Mouse (Mus musculus) 3134 (cell line): ENCODE results near the gene Btbd9.

Experiments used
- DNase-seq: peaks from one replicate; pipeline ENCODE4 v3.0.0-alpha.2; 2011; ENCODE audit warnings: low spot score; ENCODE audit not compliant: insufficient read length; ENCODE audit errors: extremely low read depth

Btbd9 gene

DNA sequence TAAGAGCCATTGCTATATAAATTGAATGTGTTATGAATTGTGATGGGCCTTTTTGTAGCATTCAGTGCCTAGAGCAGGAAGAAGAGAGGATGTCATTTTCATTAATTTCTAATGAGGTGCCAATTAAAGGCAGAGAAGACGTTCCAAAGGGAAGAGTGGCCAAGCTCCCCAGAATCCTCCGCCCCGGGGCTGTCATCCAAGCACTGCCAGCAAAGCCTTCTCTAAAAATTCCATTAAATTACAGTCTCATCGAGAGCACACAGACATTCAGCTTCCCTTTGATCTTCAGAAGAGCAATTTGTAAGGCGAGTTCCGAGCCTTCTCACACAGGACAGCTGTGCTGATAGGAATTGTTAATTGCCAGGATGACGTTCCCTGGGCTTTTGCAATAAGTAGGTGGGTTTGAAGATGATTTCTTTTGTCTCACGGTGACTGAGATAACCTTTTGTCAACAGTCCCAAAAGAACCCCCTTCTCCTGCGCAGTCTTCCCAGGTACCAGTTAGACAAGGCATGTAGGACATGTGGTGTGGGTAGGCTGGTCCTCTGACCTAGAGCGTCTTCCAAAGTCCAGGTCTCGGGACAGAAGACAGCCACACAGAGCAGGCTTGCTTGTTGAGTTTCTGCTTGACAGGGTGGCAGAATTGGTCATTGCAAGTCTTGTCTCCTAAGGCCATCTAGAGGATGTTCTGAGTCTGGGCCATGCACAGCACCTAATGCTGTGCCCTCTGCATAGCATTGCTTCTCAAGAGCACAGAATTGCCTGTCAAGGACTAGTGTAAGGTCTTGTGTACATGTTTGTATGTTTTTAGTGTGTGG, 381.5 kb downstream of the Btbd9 start:
- no peak for DNase-seq

DNA sequence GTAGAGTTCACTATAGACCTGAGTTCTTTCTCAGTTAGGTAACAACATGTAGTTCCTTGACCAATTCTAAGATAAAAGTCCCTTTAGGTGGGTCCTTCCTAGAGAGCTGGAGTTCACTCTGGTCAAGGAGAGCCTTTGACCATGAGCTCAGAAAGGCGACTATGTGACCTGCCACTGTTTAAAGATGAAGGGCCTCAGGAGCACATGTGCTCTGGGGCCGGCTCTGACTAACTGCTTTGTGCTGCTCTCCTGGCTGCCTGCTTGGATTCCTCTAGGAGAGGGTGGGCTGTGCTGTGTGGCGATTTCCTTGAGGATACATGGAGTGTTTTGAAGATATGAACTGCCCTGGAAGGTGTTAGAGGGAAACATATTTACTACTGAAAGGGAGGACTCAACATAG, 382.2 kb downstream of the Btbd9 start:
- no peak for DNase-seq

DNA sequence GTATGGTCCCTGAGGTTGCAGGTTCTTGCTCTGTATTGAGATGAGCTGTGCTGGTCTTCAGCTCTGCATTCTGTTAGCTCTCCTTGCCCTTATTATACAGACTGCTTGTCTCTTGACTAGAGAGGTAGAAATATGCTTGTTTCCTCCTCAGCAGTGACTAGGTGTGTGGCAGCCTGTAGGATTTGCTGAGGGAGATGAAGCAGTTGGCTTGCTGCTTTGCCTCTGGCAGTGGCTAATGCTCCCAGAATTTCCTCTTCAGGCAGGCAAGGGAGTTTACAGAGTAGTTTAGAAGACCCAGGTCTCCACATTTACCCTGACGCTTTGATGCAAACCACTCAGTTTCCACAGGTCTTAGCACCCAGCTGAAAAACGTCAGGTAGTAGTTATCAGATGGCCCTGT, 382.7 kb downstream of the Btbd9 start:
- DNase-seq: no peak

DNA sequence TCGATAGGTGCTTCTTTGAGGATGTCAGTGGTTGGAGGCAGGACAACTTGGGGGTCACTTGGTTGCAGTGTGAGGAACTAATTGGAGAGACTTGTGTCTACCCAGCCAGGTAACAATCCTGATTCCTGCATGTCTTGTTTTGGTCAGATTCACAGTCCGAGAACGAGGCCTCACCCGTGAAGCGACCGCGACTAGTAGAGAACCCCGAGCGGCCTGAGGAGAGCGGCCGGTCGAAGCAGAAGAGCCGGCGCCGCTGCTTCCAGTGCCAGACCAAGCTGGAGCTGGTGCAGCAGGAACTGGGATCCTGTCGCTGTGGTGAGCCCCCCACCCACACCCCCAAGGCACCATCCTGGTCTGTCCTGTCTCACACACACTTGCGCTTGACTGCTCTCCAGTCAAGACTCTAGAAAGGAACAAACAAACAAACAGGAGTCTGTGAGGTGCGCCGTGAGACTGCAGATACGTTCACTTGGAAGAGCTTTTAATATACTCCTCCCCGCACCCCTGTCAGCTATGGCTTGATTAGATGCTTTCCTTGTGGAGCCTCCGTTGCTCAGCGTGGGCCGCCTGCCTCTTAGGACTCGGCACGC, 383.8 kb downstream of the Btbd9 start:
- no peak for DNase-seq

DNA sequence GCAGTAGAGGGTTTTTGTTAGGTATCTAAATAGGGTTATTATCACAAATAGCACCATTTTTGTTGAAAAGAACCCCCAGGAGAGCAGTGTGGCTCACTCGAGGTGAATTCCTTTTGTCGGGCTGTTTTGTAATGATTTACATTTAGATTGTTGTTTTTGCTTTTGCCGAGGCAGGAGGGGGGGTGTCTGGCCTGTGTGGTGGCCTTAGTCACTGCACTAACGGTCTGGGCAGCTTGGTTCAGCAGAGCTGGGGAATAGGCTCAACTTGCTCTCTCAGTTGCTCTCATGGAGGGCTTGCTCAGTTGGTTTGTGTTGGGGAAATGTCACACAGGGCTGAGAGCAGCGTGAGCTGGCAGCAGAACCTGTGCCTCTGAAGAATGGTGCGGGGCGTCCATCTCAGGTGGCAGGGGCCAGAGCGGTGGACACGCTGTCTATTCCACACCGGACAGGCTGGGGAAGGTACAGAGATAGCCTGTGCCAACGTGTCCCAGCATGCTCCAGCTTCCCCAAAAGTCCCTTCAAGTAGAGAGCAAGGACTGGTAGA, 385.1 kb downstream of the Btbd9 start:
- no peak for DNase-seq

DNA sequence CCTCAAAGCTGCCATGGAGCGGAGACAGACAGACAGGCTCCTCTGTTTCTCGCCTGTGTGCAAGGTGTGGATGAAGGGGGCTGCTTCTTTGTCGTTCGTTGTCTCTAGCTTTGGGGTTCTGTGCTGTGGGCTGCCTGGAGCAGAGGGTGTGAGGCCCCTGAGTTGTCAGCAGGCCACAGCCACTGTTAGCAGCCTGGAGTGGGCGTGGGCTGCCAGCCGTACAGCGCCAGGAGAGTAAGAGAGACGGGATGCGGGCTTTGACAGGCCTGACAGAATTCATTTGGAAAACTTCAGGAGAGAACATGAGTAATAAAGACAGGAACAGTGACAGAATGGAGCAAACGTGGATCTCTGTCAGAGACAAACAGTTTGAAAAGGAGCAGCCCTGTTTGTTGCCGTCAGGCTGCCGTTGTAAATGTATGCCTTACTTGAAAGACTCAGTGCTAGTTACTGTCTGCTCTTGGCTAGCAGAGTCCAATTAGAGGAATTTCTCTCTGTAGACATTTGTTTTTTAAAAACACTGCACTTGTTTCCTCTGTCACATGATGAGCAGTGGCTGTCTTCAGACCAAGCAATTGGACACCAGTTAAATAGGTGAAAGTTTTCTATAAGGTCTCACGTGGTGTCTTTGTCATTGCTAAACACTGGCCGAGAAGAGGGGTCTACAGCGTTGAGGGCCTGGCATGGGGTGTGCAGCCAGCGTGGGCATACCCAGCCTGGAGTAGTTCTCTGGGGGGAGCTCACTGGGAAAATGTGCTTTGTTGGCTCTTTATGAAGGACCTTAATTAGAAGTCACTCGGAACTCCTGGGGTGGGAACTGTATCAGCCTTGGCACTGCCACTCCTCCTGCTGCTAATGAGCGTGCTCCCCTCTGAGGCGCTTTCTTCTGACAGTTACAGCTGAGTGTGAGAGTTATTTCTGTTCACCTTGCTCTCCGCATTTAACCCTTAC, 388.0 kb downstream of the Btbd9 start:
- no peak for DNase-seq

DNA sequence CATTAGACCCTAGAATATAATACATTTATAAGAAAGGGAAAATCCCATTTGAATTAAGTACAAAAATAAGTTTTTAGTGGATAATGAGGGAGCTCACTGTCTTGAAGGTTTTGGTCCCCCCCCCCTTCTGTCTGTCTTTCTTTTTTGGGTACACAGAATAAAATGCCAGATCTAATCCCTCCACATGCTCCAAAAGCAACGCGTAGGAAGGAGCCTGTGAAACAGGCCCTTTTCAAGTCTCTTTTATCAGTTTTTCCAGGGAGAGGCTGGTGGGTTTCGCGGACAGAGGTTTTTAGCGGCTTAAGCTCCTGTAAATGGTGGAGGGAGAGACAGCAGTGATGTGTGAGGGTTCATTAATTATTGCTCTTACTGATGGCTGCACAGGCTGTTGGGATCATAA, 388.7 kb downstream of the Btbd9 start:
- DNase-seq: no peak

DNA sequence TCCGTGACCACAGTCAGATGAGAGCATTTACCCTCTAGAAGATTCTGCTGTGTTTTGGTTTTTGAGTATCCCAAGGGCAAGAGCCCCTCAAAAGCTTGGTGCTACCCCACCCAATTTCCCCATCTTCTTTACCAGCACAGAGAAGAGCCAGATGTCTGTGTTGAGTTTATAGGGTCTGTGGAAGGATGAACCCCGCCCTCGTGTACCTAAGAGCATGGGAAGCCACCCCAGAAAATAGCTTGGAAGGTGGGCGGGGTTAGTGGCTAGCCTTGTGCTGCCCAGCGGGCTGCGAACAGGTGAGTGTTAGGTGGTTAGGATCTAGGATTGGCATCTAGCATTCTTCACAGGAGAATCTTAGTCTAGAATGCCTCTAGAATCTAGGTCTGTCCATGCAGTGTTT, 389.1 kb downstream of the Btbd9 start:
- no peak for DNase-seq

DNA sequence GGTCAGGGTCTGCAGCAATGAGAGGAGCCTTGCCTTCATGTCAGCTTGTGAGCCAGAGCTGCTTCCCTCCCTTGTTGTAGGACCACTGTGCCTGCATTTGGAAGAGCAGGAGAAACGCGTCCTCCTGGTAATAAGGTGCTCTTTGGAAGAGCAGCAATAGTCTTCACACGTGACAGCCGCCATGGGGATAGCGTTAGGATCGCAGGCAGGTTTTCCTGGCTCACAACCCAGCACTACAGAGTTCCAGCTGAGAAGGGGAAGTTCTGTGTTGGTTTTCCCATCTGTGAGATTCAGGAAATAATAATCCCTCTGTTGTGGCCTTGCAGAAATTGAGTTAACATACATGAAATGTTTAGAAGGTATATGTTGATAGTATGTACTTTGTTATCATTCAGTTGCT, 392.7 kb downstream of the Btbd9 start:
- no peak for DNase-seq

DNA sequence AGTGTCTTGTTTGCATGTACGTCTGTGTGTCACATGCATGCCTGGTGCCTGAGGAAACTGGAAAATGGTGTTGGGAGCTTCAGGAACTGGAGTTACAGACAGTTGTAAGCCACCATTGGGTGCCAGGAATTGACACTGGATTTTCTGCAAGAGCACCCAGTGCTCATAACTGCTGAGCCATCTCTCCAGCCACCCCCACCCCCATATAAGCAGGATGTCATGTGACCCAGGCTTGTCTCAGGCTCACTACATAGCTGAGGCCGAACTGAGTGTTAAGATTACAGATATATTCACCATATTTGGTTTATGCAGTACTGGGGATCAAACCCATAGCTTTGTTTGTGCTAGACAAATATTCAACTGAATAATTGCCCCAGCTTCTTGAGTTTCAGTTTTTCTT, 394.2 kb downstream of the Btbd9 start:
- DNase-seq: no peak

DNA sequence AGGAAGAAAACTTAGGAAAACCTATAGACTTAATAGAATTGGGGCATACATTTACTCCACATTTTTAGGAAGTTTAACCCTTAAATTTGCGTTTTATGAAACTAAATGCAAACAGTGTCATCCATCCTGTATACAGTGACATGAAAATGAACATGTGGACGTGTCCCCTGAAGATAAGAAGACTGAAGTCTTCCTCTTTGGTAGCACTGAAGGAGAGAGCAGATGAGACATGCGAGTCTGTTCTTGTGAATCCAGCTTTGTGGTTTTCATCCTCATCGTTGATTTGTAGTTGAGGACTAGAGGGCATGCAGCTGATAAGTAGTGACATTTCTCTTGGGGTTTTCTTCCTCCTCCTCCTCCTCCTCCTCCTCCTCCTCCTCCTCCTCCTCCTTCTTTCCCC, 394.7 kb downstream of the Btbd9 start:
- DNase-seq: no peak

DNA sequence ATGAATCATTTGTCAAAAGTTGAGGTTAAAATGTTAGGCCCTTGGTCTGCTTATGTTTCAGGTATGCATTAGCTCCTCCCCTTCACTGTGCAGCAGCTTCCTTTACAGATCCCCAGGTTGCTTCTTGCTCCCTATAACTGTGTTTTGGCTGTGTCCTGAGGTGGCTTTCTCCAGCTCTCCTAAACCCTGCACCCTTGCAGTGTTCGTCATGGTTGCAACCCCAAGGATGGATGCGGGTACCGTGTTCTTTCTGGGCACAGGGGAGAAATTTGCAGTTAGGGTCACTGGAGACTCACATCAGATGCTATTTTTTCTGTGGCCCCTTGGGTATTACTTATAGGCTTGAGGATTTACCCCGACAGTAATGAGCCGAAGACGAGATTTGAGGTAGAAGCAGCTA, 396.1 kb downstream of the Btbd9 start:
- DNase-seq: no peak

DNA sequence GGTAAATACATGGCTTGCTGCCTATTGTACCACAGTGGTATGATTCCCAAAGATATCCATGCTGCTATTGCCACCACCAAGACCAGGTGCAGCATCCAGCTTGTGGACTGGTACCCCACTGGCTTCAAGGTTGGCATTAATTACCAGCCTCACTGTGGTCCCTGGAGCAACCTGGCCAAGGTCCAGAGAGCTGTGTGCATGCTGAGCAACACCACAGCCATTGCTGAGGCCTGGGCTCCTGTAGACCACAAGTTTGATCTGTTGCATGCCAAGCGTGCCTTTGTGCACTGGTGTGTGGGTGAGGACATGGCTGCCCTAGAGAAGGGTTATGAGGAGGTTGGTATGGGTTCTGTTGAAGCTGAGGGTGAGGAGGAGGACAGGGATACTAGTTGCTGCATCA, 397.9 kb downstream of the Btbd9 start:
- peak; percentile 37 for DNase-seq

DNA sequence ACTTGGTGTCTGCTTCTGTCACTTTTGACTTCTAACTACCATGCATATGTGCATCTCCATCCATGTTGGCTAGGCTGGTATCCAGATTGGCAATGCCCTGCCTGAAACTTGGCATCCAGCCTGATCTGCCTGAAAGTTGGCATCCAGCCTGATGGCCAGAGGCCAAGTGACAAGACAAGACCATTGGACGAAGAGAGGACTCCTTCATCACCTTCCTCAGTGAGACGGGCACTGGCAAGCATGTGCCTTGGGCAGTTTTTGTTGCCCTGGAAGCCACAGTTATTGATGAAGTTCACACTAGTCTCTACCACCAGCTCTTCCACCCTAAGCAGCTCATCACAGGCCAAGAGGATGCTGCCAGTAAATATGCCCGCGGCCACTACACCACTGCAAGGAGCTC, 398.9 kb downstream of the Btbd9 start:
- DNase-seq: no peak
